Mouse (Mus musculus) liver, postnatal 0 days (tissue): ENCODE results near the gene Selenoi. TPM values are rescaled to one million over a fixed set of nuclear protein-coding genes. Genes with fewer than 3 reads are reported as not detected.
"Not testable (repeated sequence)": the region's sequence is repeated elsewhere in the genome, so short reads cannot be mapped to it uniquely, and the experiment has no call there.

Source experiments
- ATAC-seq: fragments of 200-750 bp; cut with Nextera tagmentation; 2 replicates; pipeline ENCODE4 v1.8.0; 2017; ENCODE audit warnings: mild to moderate bottlenecking, moderate library complexity
- DNase-seq: peaks from one replicate; pipeline ENCODE4 v3.0.0-alpha.2; 2016
- H3K27ac ChIP-seq: fragments of 300-500 bp; sonication (generic); 2 replicates; pipeline ENCODE4 v1.5.1; 2014; ENCODE audit warnings: antibody characterized with exemption, moderate library complexity, mild to moderate bottlenecking, low read depth
- H3K27me3 ChIP-seq: fragments of 300-500 bp; sonication (generic); 2 replicates; pipeline ENCODE4 v1.6.1; 2014; ENCODE audit warnings: low read length, control low read depth, mixed read lengths; ENCODE audit not compliant: insufficient read depth
- H3K36me3 ChIP-seq: fragments of 300-500 bp; sonication (generic); replicated peaks from 2 replicates; pipeline ENCODE4 v1.6.1; 2014; ENCODE audit warnings: mild to moderate bottlenecking, control low read depth, low read length, moderate library complexity, mixed read lengths; ENCODE audit not compliant: insufficient read depth
- H3K4me1 ChIP-seq: fragments of 300-500 bp; sonication (generic); 2 replicates; pipeline ENCODE4 v1.6.1; 2014; ENCODE audit warnings: antibody characterized with exemption, mild to moderate bottlenecking, control low read depth; ENCODE audit not compliant: insufficient read depth
- H3K4me2 ChIP-seq: fragments of 300-500 bp; sonication (generic); 2 replicates; pipeline ENCODE4 v1.6.1; 2014; ENCODE audit warnings: low read depth, mild to moderate bottlenecking, low read length, moderate library complexity, mixed read lengths
- H3K4me3 ChIP-seq: fragments of 300-500 bp; sonication (generic); 2 replicates; pipeline ENCODE4 v1.5.1; 2014; ENCODE audit warnings: low read depth, low read length
- H3K9ac ChIP-seq: fragments of 300-500 bp; sonication (generic); replicated peaks from 2 replicates; pipeline ENCODE4 v1.6.1; 2014; ENCODE audit warnings: mild to moderate bottlenecking, moderate library complexity
- H3K9me3 ChIP-seq: fragments of 300-500 bp; sonication (generic); 2 replicates; pipeline ENCODE4 v1.6.1; 2016; ENCODE audit warnings: mild to moderate bottlenecking, control low read depth, low read length, mixed read lengths
- CTCF ChIP-seq: sonication (generic); IDR thresholded peaks from 2 replicates; pipeline ENCODE4 v1.5.1; 2016; ENCODE audit warnings: antibody characterized with exemption, low read depth
- EP300 ChIP-seq: IDR thresholded peaks from 2 replicates; pipeline ENCODE4 v1.6.1; 2016; ENCODE audit warnings: antibody characterized with exemption, low read depth, mild to moderate bottlenecking
- WGBS: fragments of 180-500 bp; shearing (Covaris S2); extraction: QIAGEN DNeasy Blood & Tissue Kit; methylation state at CpG from one replicate; pipeline ENCODE4 v1.1.7; 2014; ENCODE audit not compliant: insufficient replicate concordance; 5-methylcytosine and 5-hydroxymethylcytosine counted together
- polyA plus RNA-seq: library from polyadenylated mRNA; unstranded; fragments of >200 nt; fragmentation: Nextera tagmentation; extraction: Ambion mirVana; gene quantifications from 2 replicates; pipeline ENCODE4 v1.2.1, GENCODE M21; 2015

The Selenoi gene
- polyA plus RNA-seq, 1 experiment from 2014 or later = 9.8 TPM

GRCm38 (mm10) chr5:30210758-30211157, 21.6 kb upstream of the Selenoi start:
- not testable (repeated sequence) for ATAC-seq, H3K4me1 ChIP-seq, H3K4me3 ChIP-seq, H3K36me3 ChIP-seq, H3K27me3 ChIP-seq, H3K4me2 ChIP-seq, DNase-seq, H3K9ac ChIP-seq, H3K27ac ChIP-seq, H3K9me3 ChIP-seq
- TF ChIP-seq CTCF = 0 out of 2 replicates have a peak, but pooled peaks have one; percentile 12
- WGBS = 81% methylated on average over 5 of the region's 5 CpGs

GRCm38 (mm10) chr5:30214889-30215288, 17.5 kb upstream of the Selenoi start:
- 10% methylated on average over 4 of the region's 4 CpGs for WGBS
- Histone ChIP-seq H3K36me3 (no peaks in the 10 kb centered on the region), H3K27me3 (no peaks in the 10 kb centered on the region), H3K4me3 (no peak overlapping the region), H3K27ac (no peak overlapping the region), H3K4me2 (no peak overlapping the region), H3K9ac (no peak overlapping the region), H3K4me1 (no peaks in the 10 kb centered on the region), H3K9me3 (no peaks in the 10 kb centered on the region)
- TF ChIP-seq EP300 (no peak), CTCF (peak; percentile 80)
- no peak for ATAC-seq
- DNase-seq = peak; percentile 69

GRCm38 (mm10) chr5:30215970-30216369, 16.4 kb upstream of the Selenoi start:
- no peak overlapping the region for H3K27ac ChIP-seq
- no peak for DNase-seq
- no peaks in the 10 kb centered on the region for H3K9me3 ChIP-seq
- no peak for ATAC-seq
- no peaks in the 10 kb centered on the region for H3K27me3 ChIP-seq
- H3K4me1 ChIP-seq = no peaks in the 10 kb centered on the region
- no peak overlapping the region for H3K9ac ChIP-seq
- no peak overlapping the region for H3K4me2 ChIP-seq
- TF ChIP-seq CTCF (no peak), EP300 (no peak)
- H3K4me3 ChIP-seq = no peak overlapping the region
- no peaks in the 10 kb centered on the region for H3K36me3 ChIP-seq
- 55% methylated on average over 5 of the region's 5 CpGs for WGBS

- TF ChIP-seq EP300 (no peak), CTCF (no peak)
- H3K4me1 ChIP-seq = no peaks in the 10 kb centered on the region
- H3K9me3 ChIP-seq = no peaks in the 10 kb centered on the region
- no peak overlapping the region for H3K4me3 ChIP-seq
- DNase-seq (no peak), ATAC-seq (no peak)
- no peak overlapping the region for H3K4me2 ChIP-seq
- no peak overlapping the region for H3K27ac ChIP-seq
- H3K9ac ChIP-seq = no peak overlapping the region
- no peaks in the 10 kb centered on the region for H3K27me3 ChIP-seq
- H3K36me3 ChIP-seq = no peaks in the 10 kb centered on the region
- WGBS = 82% methylated on average over 2 of the region's 2 CpGs
Observed at GRCm38 (mm10) chr5:30219715-30220114, 12.7 kb upstream of the Selenoi start.

- no peaks in the 10 kb centered on the region for H3K27me3 ChIP-seq
- WGBS = 85% methylated on average over 8 of the region's 8 CpGs
- no peak overlapping the region for H3K9ac ChIP-seq
- H3K4me1 ChIP-seq = no peaks in the 10 kb centered on the region
- ATAC-seq (no peak), DNase-seq (no peak)
- no peak for TF ChIP-seq EP300
- no peak for TF ChIP-seq CTCF
- no peaks in the 10 kb centered on the region for H3K36me3 ChIP-seq
- no peak overlapping the region for H3K4me2 ChIP-seq
- H3K27ac ChIP-seq = no peak overlapping the region
- no peaks in the 10 kb centered on the region for H3K9me3 ChIP-seq
- H3K4me3 ChIP-seq = no peak overlapping the region
Observed at GRCm38 (mm10) chr5:30220666-30221065, 11.7 kb upstream of the Selenoi start.

GRCm38 (mm10) chr5:30222681-30223080, 9.7 kb upstream of the Selenoi start:
- Histone ChIP-seq H3K27me3 (no peaks in the 10 kb centered on the region), H3K27ac (no peak overlapping the region), H3K9ac (no peak overlapping the region), H3K4me3 (no peak overlapping the region), H3K36me3 (no peaks in the 10 kb centered on the region), H3K9me3 (no peaks in the 10 kb centered on the region), H3K4me1 (no peaks in the 10 kb centered on the region), H3K4me2 (no peak overlapping the region)
- WGBS = 95% methylated on average over 8 of the region's 8 CpGs
- ATAC-seq (no peak), DNase-seq (no peak)
- TF ChIP-seq CTCF (no peak), EP300 (no peak)

GRCm38 (mm10) chr5:30230901-30231300, 1.5 kb upstream of the Selenoi start:
- DNase-seq = peak; percentile 32
- H3K27me3 ChIP-seq = no peaks in the 10 kb centered on the region
- H3K4me3 ChIP-seq = no peak overlapping the region
- no peaks in the 10 kb centered on the region for H3K9me3 ChIP-seq
- no peak overlapping the region for H3K4me2 ChIP-seq
- no peak overlapping the region for H3K9ac ChIP-seq
- no peaks in the 10 kb centered on the region for H3K36me3 ChIP-seq
- no peak for ATAC-seq
- TF ChIP-seq CTCF = peak; percentile 64
- no peak for TF ChIP-seq EP300
- H3K4me1 ChIP-seq = peaks cover 29% of the 10 kb centered on the region
- 71% methylated on average over 4 of the region's 4 CpGs for WGBS
- H3K27ac ChIP-seq = no peak overlapping the region
